Mouse (Mus musculus) megakaryocyte, embryonic 14.5 days (primary cell): Measurements from ENCODE around the gene Itprip. TPM values are rescaled to one million over a fixed set of nuclear protein-coding genes. Genes with fewer than 3 reads are reported as not detected.

Source experiments
- H3K27me3 ChIP-seq: replicated peaks from 2 replicates; pipeline ENCODE3; 2012; ENCODE audit warnings: inconsistent platforms
- H3K36me3 ChIP-seq: replicated peaks from 2 replicates; pipeline ENCODE3; 2012; ENCODE audit warnings: low read length, inconsistent platforms, mixed read lengths
- H3K4me1 ChIP-seq: 2 replicates; pipeline ENCODE4 v1.6.1; 2012; ENCODE audit warnings: inconsistent platforms
- H3K4me3 ChIP-seq: replicated peaks from 2 replicates; pipeline ENCODE3; 2012; ENCODE audit warnings: moderate library complexity, mild to moderate bottlenecking, inconsistent platforms
- H3K9me3 ChIP-seq: 2 replicates; pipeline ENCODE4 v1.6.1; 2012; ENCODE audit warnings: inconsistent platforms
- FLI1 ChIP-seq: IDR thresholded peaks from 2 replicates; pipeline ENCODE4 v1.6.1; 2012; ENCODE audit warnings: low read length, inconsistent platforms, mixed read lengths
- GATA1 ChIP-seq: IDR thresholded peaks from 3 replicates; pipeline ENCODE4 v1.6.1; 2012; ENCODE audit warnings: mixed read lengths, low read length, inconsistent platforms, borderline replicate concordance
- polyA plus RNA-seq: library from polyadenylated mRNA; stranded (reverse); fragments of >175 nt; gene quantifications from 2 replicates; pipeline ENCODE4 v1.2.3, GENCODE M21; 2012; ENCODE audit warnings: low replicate concordance; ENCODE audit not compliant: insufficient read depth

Itprip gene
- polyA plus RNA-seq, 1 experiment, result 2.1 TPM

GRCm38 (mm10) chr19:47887417-47887816 lies 31.7 kb downstream of the Itprip start:
- H3K4me1 ChIP-seq, result peaks cover 71% of the 10 kb centered on the region

GRCm38 (mm10) chr19:47886617-47887016 lies 32.5 kb downstream of the Itprip start:
- Histone ChIP-seq H3K27me3 (no peaks in the 10 kb centered on the region), H3K4me3 (no peak overlapping the region), H3K9me3 (no peaks in the 10 kb centered on the region), H3K4me1 (peaks cover 65% of the 10 kb centered on the region), H3K36me3 (no peaks in the 10 kb centered on the region)
- TF ChIP-seq GATA1, result no peak
- no peak for TF ChIP-seq FLI1

More at GRCm38 (mm10) chr19:47887417-47887816, 31.7 kb downstream of the Itprip start:
- no peak overlapping the region for H3K4me3 ChIP-seq
- H3K36me3 ChIP-seq, result no peaks in the 10 kb centered on the region
- no peaks in the 10 kb centered on the region for H3K27me3 ChIP-seq
- TF ChIP-seq FLI1, result no peak
- TF ChIP-seq GATA1, result no peak
- H3K9me3 ChIP-seq, result no peaks in the 10 kb centered on the region

GRCm38 (mm10) chr19:47885886-47886285 lies 33.2 kb downstream of the Itprip start:
- no peaks in the 10 kb centered on the region for H3K9me3 ChIP-seq
- H3K36me3 ChIP-seq, result no peaks in the 10 kb centered on the region
- H3K4me1 ChIP-seq, result peaks cover 58% of the 10 kb centered on the region
- peaks cover 1% of the 10 kb centered on the region for H3K27me3 ChIP-seq
- no peak overlapping the region for H3K4me3 ChIP-seq
- TF ChIP-seq FLI1 (no peak), GATA1 (no peak)

- TF ChIP-seq FLI1, result no peak
- no peaks in the 10 kb centered on the region for H3K9me3 ChIP-seq
- peaks cover 4% of the 10 kb centered on the region for H3K27me3 ChIP-seq
- H3K36me3 ChIP-seq, result no peaks in the 10 kb centered on the region
- peaks cover 52% of the 10 kb centered on the region for H3K4me1 ChIP-seq
- H3K4me3 ChIP-seq, result no peak overlapping the region
Observed at GRCm38 (mm10) chr19:47885191-47885743, 33.8 kb downstream of the Itprip start.

GRCm38 (mm10) chr19:47884296-47885085 lies 34.6 kb downstream of the Itprip start:
- Histone ChIP-seq H3K27me3 (peaks cover 6% of the 10 kb centered on the region), H3K36me3 (no peaks in the 10 kb centered on the region), H3K9me3 (no peaks in the 10 kb centered on the region), H3K4me3 (no peak overlapping the region), H3K4me1 (peaks cover 46% of the 10 kb centered on the region)
- TF ChIP-seq GATA1 (no peak), FLI1 (no peak)

- Histone ChIP-seq H3K9me3 (no peaks in the 10 kb centered on the region), H3K27me3 (peaks cover 13% of the 10 kb centered on the region), H3K36me3 (no peaks in the 10 kb centered on the region), H3K4me1 (peaks cover 46% of the 10 kb centered on the region), H3K4me3 (no peak overlapping the region)
- TF ChIP-seq FLI1, result no peak
- TF ChIP-seq GATA1, result no peak
Observed at GRCm38 (mm10) chr19:47882882-47883254, 36.2 kb downstream of the Itprip start.

- no peaks in the 10 kb centered on the region for H3K36me3 ChIP-seq
- TF ChIP-seq FLI1, result no peak
- no peak for TF ChIP-seq GATA1
- no peaks in the 10 kb centered on the region for H3K9me3 ChIP-seq
- no peak overlapping the region for H3K4me3 ChIP-seq
- peaks cover 13% of the 10 kb centered on the region for H3K27me3 ChIP-seq
- H3K4me1 ChIP-seq, result peaks cover 41% of the 10 kb centered on the region
Observed at GRCm38 (mm10) chr19:47882151-47882881, 36.8 kb downstream of the Itprip start.

- Histone ChIP-seq H3K36me3 (no peaks in the 10 kb centered on the region), H3K4me3 (no peak overlapping the region), H3K4me1 (peaks cover 34% of the 10 kb centered on the region), H3K27me3 (peaks cover 19% of the 10 kb centered on the region), H3K9me3 (no peaks in the 10 kb centered on the region)
- TF ChIP-seq GATA1 (no peak), FLI1 (no peak)
Observed at GRCm38 (mm10) chr19:47881538-47881937, 37.6 kb downstream of the Itprip start.

- H3K4me3 ChIP-seq, result no peak overlapping the region
- H3K4me1 ChIP-seq, result no peaks in the 10 kb centered on the region
- peaks cover 38% of the 10 kb centered on the region for H3K27me3 ChIP-seq
- no peaks in the 10 kb centered on the region for H3K9me3 ChIP-seq
- TF ChIP-seq GATA1, result no peak
- no peak for TF ChIP-seq FLI1
- H3K36me3 ChIP-seq, result no peaks in the 10 kb centered on the region
Observed at GRCm38 (mm10) chr19:47876252-47876651, 42.8 kb downstream of the Itprip start.

- TF ChIP-seq FLI1, result no peak
- TF ChIP-seq GATA1, result no peak
- Histone ChIP-seq H3K9me3 (no peaks in the 10 kb centered on the region), H3K36me3 (no peaks in the 10 kb centered on the region), H3K27me3 (peaks cover 28% of the 10 kb centered on the region), H3K4me1 (no peaks in the 10 kb centered on the region), H3K4me3 (no peak overlapping the region)
Observed at GRCm38 (mm10) chr19:47871515-47871914, 47.6 kb downstream of the Itprip start.
